Mouse (Mus musculus): ENCODE results near the gene Endou.
A peak's percentile ranks its signal among the peaks of the same experiment; 100 is the strongest.

Gene Endou

DNA sequence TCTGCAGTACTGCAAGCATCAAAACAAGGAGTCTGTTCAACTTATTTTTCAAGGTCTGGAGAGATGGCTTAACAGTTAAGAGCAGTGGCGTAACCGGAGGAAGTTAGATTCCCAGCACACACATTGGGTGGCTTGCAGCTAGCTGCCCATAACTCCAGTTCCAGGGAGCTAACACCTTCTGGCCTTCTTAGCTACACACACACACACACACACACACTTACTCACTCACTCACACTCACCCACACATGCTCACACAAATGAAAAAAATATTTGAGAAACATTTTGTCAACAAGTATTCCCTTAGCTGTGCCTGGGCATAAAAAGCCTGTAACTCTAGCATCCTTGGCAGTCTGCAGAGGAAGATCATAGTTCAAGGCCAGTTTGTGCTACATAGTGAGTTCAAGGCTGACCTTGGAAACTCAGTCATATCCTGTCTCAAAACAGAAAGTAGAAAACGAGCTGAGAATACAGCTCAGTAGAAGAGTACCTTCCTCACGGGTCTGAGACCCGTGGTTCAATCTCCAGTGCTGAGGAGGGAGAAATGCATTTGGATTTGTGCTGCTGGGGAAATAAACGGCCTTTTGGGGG lies 5.8 kb downstream of the Endou start:
- no peak for DNase-seq

DNA sequence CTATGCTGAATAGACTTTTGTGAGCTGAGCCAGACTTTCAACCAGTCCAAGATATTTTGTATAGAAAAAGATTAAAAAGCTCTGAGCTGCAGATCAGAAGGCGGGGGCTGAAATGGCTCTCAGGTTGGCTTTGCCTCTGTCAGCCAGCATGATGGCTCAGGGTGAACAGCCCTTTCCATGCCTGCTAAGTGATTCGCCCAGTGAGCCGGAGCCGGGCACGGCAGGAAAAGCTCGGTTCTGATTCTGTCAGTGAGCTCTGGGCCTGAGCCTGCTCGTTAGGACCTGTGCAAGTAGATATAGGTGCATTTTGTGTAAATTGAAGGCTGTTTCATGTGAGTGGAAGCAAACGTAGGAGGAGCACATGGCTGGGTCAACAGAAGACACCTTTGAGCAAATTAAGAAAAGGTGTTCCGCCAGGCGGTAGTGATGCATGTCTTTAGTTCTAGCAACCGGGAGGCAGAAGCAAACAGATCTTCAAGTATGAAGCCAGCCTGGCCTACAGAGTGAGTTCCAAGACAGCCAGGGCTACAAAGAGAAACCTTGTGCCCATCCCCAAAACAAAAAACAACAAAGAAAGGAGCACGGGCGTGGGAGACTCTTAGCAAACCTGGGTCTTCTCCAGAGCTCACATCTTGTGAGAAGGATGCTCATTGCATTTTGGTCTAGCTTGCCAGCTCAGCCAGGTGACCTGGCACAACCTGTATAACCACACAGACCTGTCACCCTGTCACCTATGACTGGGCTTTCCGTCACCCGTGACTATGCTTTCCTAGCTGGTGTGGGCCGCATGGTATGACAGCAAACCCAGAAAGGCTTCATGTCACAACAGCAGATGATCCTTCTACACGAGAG lies 6.6 kb downstream of the Endou start:
- no peak for DNase-seq

DNA sequence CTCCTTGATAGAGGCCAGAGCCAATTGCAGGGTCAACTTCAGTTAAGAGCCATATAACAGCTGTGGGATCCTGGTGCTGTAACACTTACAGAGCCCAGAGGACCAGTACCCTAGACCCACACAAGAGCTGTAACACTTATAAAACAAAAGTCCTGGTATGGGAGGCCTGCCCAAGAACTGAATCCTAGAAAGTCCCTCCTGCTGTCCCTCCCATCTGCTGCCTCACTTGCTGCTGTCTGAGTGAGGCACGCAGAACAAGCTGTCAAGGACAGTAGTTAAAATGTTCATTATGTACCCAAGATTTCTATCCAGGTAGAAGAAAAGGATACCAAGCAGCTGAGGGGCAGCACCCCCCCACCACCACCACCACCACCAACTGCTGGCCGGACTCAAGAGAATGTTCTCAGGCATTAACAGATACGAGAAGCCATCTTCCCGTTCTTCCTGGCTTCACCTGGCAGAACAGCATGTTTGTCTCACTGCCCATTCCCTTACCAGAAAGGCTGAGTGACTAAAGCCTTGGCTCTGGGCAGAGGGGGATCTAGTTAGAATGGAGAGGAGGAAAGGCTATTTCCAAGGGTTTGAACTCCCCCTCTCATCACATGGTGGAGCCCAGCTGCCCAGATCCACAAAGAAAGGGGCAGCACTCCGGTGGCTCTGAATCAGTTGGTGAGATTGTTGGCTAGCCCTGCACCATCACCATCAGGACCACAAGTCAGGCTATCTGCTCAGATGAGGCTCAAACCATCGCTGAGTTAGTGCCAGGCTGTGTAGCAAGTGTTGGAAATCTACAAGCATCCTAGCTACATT lies 7.4 kb downstream of the Endou start:
- DNase-seq = peak; percentile 28

DNA sequence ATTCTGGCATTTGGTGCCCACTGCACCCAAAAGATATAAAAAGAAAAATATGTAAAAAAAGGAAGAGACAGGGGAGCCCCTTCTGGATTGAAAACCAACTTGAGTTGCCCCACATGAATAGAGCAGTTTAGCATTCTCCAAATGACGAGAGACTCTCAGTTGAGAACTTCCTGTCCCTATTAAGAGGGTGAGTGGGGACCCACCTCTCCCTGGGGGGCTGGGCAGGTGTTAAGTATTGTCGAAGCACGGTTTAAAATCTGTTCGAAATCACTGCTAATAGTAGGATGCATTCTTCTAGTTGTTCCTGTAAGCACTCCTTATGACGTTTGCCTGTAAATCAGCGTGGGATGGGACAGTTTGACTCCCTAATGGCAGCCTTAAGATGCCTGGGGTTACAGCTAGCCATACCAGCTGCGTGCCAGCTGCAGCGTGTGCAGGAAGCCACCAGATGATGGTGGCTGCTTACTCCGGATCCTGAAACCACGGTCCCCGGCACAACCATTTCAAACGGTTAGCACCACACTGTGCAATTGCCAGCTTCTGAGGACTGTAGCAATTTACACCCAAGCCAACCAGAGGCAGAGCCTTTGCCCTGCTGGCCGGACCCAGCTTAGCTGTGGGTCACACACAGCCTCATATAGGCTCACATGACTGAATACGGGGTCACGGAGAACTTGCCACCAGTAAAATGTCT lies 10.0 kb downstream of the Endou start:
- DNase-seq = no peak

DNA sequence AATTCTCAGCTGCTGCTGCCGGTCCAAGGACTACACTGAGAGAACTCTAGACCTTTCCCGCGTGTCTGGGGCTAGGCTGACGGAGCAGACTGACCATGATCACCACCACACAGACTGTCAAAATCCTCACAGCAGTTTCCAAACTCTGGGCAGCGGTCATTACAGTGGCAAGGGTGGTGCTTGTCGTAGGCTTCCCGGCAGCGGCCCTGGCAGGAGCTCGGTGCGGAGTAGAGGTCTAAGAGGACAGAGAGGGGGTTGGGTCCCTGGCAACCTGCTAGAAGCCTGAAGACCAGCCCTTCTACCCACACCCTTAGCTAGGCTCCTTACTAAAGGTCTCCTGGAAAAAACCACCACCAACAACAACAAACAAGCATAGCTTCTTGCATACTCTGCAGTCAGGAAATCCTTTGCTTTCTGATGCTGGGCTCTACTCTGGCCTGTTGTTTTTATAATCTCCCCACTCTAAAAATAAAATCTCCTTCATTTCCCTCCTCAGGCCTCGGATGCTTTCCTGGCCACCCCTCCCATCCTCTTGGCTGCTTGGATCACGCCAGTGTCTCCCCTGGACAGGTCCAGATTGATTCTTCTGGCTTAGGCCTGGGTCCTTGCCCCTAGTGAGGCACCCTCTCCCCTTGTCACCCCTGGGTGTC lies 11.0 kb downstream of the Endou start:
- DNase-seq = no peak

DNA sequence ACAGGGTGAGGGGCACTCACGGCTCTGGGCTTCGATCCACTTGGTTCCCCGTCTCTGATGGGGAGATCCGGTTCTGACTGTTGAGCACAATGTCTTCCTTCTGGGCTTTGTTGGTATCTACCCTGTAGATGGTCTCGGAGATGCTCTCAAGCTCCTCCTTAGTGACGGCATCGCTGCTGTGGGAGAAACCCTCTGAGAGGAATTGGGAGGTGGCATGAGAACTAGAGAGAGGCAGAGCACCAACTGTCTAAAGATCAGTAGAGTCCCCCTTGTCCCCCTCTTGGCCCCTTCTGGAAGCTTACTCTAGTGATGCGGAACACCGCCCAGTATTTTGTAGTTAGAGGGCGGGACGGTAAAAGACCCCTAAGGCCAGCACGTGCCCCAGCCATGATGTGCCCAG lies 11.6 kb downstream of the Endou start:
- DNase-seq = no peak

DNA sequence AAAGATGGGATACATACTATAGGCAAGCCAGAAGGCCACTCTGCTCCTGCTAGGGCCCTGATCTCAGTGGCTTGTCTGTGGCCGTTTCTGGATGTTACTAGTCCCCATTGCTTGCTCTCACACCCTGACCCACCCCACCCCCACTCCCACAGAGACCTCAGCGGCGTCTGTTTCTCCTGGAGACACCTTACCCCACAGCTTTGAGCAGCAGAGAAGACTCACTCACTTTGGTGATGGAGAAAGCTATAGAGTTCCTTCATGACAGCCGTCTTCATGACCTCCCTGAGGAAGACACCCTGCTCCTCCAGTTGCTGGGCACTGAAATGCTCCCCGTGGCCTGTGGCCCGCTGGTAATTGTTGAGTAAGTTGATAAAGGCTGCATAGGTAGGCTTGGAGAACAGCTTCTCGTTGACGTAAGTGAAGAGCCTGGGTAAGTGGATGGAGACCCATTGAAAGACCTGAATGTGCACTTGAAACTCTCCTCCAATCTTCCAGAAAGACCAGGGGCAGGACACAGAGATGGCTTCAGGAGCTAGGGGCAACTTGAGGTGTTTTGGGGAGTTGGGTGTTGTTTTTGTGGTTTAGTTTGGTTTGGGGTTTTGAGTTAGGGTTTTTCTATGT lies 12.5 kb downstream of the Endou start:
- no peak for DNase-seq

DNA sequence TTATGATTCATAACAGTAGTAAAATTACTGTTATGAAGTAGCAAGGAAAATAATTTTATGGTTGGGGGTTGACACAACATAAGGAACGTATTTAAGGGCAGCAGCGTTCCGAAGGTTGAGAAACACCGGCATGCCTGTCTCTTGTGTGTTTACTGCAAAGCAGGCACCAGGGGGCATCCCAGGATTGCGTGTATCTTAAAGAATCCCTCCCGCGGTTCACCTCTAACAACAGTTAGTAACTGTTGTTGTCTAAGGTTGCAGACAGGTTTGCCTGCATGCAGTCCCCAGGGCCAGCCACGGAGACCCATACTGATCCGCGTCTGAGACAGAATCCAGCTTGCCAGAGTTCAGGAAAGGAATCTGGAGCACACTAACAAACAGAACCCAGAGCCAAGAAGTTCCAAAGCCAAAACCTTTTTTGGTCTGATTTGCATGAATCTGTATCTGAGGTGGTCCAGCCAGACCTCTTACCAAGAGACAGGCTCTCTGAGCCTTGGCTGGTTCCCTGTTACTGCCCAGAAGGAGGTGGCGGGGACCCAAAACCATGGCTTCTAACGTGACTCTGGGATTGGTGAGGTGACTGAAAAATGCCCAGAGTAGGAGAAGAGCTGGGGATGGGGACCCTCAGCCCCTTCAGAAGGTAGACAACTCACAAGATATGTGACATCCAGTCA lies 13.1 kb downstream of the Endou start:
- DNase-seq = no peak

DNA sequence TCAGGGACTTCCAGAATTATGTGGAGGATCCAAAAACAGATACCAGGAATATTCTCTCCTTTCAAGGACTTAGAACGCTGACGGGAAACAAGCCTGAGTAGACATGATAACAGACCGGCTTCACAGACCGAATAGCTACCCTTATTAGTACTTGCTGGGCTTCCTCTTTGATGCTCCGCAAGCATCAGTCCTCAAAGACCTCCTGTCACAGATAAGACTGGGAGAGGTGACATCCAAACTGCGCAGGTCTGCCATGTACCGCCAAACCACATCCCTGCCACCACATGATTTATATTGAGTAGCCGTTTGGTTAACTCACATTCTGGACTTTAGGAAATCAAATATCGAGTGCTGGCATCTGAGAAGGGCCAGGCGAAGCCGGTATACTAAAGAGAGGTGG lies 14.4 kb downstream of the Endou start:
- no peak for DNase-seq

DNA sequence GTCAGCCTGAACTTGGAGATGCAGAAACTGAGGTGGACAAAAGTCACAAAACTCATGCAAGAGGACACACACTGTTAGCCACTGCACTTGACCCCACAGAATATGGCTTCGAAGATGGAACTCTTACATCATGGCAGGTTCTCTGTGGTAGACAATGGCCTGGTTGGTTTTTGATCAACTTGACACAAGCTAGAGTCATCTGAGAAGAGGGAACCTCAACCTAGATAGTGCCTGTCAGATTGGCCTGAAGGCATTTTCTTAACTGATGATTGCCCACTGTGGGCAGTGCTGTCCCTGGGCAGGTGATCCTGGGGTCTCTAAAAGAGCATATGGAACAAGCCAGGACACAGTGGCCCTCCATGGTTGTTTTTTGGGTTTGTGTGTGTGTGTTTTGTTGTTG lies 15.4 kb downstream of the Endou start:
- DNase-seq = no peak

DNA sequence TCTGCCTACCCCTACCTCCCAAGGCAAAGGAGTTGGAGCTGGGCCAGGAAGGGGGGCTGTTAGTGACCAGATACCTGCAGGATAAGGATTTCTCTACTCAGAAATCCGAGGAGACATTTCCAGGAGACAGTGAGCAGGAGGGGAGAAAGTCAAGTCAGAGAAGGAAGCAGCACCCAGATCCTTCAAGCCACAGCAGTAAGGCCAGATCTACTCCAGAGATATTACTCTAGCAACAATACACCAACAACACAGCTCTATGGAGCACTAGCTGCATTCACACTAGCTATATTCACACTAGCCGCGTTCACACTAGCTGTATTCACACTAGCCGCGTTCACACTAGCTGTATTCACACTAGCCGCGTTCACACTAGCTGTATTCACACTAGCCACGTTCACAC lies 16.1 kb downstream of the Endou start:
- DNase-seq = no peak

DNA sequence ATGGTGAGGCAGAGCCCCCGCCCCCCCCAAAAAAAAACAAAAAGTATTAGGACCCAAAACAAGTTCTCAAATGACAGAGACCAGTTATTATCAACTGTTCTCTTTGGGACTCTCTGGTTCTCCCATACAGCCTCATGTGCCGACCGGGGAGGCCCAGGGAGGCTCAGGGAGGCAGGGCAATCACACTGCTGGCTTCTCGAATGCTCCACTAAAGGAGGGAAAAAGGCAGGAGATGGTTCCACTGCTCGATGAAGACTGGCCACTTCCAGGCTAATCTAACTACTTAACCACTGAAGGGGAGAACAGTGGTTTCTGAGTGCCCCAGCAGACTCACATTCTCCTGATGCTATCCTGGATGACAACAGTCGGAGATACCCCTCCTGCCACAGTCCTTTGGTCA lies 18.6 kb downstream of the Endou start:
- DNase-seq = no peak

DNA sequence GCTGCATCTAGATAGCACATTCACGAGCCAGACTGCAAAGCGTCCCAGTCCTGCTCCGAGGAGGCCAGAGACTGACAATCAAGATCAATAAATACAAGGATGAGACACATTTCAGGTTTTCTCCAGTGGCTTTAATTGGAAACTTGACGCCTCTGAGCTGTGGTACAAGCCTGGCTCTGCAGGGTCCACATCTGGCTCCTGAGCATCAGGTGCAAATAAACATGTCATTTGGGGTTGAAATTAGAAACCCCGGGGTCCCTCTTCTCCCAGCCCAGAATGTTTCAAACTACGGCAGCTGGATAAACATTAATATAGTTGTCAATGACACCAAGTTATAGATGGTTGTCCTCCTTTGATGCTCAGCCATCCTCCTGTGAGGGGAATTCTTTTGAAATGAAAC lies 20.2 kb downstream of the Endou start:
- no peak for DNase-seq

DNA sequence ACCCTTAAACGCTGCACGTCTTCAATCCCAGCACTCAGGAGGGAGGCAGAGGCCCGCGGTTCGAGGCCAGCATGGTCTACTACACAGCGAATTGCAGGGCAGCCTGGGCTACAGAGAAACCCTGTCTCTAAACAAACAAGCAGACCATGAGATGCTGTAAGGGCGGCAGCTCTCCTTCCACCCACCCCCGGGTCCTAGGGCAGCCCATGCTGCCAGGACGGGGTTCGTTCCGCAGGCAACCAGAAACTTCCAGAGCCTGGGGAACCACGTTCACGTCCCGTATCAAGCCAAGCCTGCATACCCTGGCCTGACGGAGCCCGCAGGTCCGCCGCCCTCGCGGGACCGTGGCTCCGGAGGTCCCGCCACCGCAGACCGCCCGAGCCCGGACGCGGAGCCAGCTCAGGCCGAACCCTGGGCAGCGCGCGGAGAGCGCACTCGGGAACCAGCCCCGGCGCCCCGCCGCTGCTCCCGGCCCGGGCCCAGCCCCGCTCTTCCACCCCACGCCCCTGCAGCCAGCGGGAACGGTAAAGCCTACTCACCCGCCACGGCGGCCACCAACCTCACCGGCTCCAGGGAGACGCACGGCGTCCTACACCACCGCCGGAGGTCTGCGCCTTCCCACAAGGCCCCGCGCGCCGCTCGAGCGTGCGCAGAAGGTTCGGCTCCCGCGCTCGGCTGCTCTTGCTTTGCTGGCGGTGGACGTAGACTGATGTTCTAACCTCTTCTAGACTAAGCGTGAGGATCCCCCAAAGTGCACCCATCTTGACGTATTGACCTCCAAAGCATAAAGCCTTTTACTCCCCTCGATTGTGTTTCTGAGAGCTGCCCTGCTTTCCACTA lies 25.7 kb downstream of the Endou start, which contains the start of gene Rpap3:
Gene Rpap3, minus strand, starts transcription at position 615 of the 840 bp plus-strand sequence.
- DNase-seq = peak; percentile 83

DNA sequence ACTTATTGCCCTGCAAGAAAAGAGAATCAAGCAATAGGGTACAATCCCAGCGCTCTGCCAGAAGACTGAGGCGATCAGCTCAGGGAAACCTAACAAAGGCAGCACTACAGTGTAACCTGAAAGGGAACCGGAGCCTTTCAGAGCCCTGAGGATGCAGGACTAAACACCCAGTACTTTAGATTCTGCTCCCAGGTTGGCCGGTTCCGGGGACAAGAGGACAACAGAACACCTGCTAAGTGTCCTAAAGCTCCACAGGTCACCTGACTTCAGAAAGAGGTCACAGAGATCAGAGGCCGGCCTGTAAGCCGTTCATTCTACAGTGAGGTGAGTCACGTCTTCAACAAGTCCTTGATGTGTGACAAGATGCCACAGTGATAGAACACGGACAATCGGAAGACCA lies 34.5 kb downstream of the Endou start:
- DNase-seq = no peak

DNA sequence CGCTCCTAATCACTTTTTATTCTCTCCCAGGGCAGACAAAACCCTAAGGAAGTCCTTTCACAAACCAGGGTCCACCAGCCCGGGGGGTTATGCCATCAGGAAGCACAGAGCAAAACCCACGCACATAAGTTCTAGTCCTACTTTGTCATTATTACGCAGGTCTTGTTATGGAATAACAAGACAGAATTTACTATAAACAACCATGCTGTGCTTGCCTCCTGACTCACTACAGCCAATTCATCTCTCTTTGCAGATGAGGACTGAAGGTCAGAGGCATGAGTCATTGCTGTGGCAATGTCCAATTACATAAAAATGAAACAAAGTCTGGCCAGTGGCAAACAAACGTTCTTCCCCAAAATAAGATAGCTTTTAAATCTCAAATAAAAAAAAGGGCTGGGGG lies 37.7 kb downstream of the Endou start:
- no peak for DNase-seq

DNA sequence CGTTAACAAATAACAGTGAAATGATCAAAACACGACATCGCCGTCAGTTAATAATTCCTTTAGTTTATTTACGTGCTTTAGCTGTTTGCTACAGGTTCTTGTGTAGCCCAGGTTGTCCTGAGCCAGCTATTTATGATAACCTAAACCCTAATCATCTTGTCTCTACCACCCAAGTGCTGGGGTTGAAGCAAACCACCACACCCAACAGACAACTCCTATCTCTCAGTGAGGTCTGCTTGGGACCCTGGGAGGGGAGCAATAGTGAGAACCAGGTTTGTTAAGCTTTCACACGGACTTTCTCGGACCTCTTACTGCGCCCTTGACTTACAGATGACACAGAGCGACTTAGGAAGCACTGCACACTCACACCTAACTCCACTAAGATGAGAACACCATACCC lies 47.0 kb downstream of the Endou start:
- no peak for DNase-seq

DNA sequence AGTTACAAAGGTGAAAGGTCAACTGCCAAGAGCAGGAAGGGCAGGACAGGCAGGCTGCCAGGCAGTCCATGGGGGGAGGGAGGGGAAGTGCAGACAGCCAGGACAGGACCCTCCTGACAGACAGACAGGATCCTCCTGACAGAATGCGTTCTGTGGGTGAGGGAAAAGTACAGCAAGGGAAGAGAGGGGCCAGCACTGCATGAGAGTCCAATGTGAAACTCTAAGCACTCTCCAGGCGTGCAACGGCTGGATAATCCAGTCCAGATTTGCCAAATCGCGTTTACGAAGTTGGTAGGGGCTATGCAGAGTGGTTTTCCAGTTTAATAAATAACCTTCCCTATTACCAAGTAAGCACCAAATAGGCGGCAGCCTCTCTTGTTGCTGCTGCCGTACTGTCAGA lies 49.1 kb downstream of the Endou start:
- DNase-seq = no peak

DNA sequence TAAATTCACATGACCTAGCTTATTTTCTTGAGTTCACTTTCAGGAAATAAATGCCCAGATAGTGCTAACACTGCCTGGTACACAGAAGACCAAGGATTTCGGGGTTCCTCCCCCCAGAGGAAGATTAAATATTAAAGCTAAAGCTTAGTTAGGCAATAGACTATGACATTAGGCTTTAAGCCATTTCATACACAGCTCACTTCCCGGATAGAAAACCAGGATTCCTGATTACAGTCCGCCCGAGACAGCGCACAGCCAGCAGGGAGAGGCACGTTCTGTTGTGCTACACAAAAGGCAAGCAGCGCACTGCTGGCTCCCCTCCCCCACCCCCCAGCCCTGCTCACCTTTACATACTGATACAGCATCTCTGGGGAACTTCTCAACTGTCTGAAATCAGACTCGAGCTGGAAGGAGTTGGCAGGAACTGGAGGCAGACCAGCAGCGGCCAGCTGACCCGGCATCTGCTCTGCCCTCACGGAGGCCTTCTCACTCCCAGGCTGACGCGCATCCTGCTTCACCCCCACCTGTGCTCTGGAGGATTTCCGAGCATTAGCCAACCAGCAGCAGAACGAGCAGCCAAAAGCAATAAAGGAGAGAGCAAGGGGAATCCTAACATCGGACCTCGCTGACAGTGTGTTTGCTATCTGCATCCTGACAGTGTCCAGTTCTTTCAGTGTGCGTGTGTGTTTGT lies 51.0 kb downstream of the Endou start:
- DNase-seq = no peak

DNA sequence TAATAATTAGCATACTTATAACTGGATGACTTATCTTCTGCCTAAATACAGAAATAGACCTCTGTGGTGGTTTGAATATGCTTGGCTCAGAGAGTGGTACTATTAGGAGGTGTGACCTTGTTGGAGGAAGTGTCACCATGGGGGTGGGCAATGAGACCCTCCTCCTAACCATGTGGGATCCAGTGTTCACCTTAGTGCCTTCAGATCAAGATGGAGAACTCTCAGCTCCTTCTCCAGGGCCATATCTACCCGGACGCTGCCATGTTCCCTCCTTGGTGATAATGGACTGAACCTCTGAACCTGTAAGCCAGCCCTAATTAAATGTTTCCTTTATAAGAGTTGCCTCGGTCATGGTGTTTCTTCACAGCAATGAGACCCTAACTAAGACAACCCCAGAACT lies 53.8 kb downstream of the Endou start:
- DNase-seq = no peak

Data from cerebellum, adult 9-11 months (tissue).